Mouse (Mus musculus): ENCODE data around the gene Wdr72. TPM values are rescaled to one million over a fixed set of nuclear protein-coding genes. Genes with fewer than 3 reads are reported as not detected.

Gene Wdr72
- polyA plus RNA-seq, 1 experiment, result 0.09 TPM

DNA sequence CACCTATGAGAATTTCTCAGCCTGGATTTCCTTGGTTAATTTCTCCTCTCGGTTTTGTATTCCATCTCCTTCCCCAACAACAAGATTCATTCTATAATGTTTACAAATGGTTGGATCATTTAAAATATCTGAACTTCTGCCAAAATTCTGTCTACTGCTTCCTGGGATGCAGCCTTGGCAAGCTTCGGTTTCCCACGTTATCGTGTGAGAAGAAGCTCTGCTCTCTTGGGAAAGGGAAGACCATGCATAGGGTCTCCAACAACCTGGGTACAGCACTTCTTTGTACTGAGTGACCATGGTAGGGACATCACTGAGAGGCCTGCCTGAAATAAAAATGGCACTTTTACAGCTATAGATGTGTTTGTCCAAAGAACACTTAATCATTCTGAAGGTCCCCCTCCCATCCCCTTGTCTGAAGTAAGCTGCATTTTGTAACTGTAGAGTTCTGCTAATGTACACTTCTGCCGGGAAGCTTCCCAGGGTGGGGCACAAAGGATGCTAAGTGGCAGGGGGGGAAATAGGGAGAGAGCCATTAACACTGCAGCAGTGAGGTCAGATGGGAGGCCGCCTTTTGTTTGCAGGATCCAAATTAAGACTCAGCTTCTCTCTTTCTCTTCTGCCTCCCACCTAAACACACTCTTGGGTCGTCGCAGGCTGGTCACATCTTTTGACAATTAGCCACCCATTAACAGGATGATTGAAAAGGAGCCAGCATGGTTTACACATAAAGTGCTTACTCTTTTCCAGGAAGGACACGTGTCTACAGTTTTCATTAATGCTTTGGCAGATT, 220.7 kb downstream of the Wdr72 start:
- Histone ChIP-seq H3K27me3 (ENCODE audit: control insufficient read depth, insufficient read depth, low read length) (no peaks in the 10 kb centered on the region), H3K4me1 (ENCODE audit: control insufficient read depth, insufficient read depth, low read length) (no peaks in the 10 kb centered on the region), H3K36me3 (ENCODE audit: control insufficient read depth, insufficient read depth, low read length) (no peaks in the 10 kb centered on the region), H3K27ac (ENCODE audit: control insufficient read depth, insufficient read depth, low read depth, low read length) (no peak overlapping the region), H3K4me3 (ENCODE audit: control insufficient read depth, low read depth, low read length) (no peak overlapping the region)
- TF ChIP-seq CTCF (IDR thresholded peaks at IDR 0.05; ENCODE audit: control insufficient read depth, insufficient read depth, insufficient replicate concordance, low read depth, low read length) (no peak), POLR2A (IDR thresholded peaks at IDR 0.05; ENCODE audit: control insufficient read depth, low read depth, low read length) (no peak)

DNA sequence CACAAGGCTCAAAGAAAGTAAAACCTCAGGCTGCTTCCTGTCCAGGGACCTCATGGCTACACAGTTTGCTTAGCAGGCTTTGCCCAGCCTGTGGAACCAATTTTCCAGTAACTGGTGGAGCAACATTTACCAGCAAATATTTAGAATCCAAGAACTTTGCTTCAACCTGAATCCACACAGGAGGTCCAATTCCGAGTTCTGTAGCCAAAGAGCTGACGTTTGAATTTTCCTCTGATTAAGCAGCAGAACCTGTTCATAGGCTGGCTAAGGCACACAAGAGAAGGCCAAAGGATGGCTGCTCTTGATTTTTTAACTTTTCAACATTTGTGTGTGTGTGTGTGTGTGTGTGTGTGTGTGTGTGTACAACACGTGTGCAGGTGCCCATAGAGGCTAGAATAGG, 222.2 kb downstream of the Wdr72 start:
- no peak overlapping the region for H3K4me3 ChIP-seq (ENCODE audit: control insufficient read depth, low read depth, low read length)
- TF ChIP-seq POLR2A (IDR thresholded peaks at IDR 0.05; ENCODE audit: control insufficient read depth, low read depth, low read length) (no peak), CTCF (IDR thresholded peaks at IDR 0.05; ENCODE audit: control insufficient read depth, insufficient read depth, insufficient replicate concordance, low read depth, low read length) (no peak)
- H3K36me3 ChIP-seq (ENCODE audit: control insufficient read depth, insufficient read depth, low read length), result no peaks in the 10 kb centered on the region

More for the DNA sequence above, 222.2 kb downstream of the Wdr72 start:
- no peaks in the 10 kb centered on the region for H3K4me1 ChIP-seq (ENCODE audit: control insufficient read depth, insufficient read depth, low read length)
- no peaks in the 10 kb centered on the region for H3K27me3 ChIP-seq (ENCODE audit: control insufficient read depth, insufficient read depth, low read length)
- H3K27ac ChIP-seq (ENCODE audit: control insufficient read depth, insufficient read depth, low read depth, low read length), result no peak overlapping the region

Other genes starting within 250 kb of the Wdr72 start
- 0.07 and 0.10 TPM in 2 replicates for gene Unc13c, start 141.4 kb upstream of the Wdr72 start, polyA plus RNA-seq (2012; rRNA removed)

Data from testis, adult 2 months (tissue).